Mouse (Mus musculus): ENCODE data around the gene Zfp511.

- TF ChIP-seq POLR2A (IDR thresholded peaks at IDR 0.05; ENCODE audit: borderline replicate concordance, low read depth, low read length): no peak
- no peak for TF ChIP-seq CTCF (IDR thresholded peaks at IDR 0.05; ENCODE audit: low read depth, low read length)
Measured at GRCm38 (mm10) chr7:140001086-140001740, 35.0 kb upstream of the Zfp511 start.

Measured in bone marrow macrophage, adult 2 months (primary cell).